Mouse (Mus musculus) myocyte (in vitro differentiated cells): ENCODE results near the gene Dido1.

Experiments used
- CEBPB ChIP-seq: IDR thresholded peaks from 2 replicates; pipeline ENCODE4 v1.6.1; 2011; ENCODE audit warnings: mild to moderate bottlenecking, moderate library complexity; ENCODE audit not compliant: poor library complexity, insufficient read depth, severe bottlenecking
- E2F4 ChIP-seq: IDR thresholded peaks from one replicate; pipeline ENCODE4 v1.6.1; 2011; ENCODE audit warnings: mild to moderate bottlenecking, control low read depth, moderate library complexity; ENCODE audit not compliant: insufficient read depth
- MYOD1 ChIP-seq, 3 experiments: IDR thresholded peaks; one replicate each; pipeline ENCODE4 v1.6.1; 2011; ENCODE audit warnings: control low read depth in 2 of 3, low read depth in 2 of 3, mild to moderate bottlenecking in 2 of 3, moderate library complexity in 1 of 3; ENCODE audit not compliant: insufficient read length in 2 of 3, control insufficient read depth in 1 of 3
- POLR2A ChIP-seq: IDR thresholded peaks from one replicate; pipeline ENCODE4 v1.6.1; 2011; ENCODE audit warnings: low read depth, mild to moderate bottlenecking, control low read depth, moderate library complexity; ENCODE audit not compliant: insufficient read length

DNA sequence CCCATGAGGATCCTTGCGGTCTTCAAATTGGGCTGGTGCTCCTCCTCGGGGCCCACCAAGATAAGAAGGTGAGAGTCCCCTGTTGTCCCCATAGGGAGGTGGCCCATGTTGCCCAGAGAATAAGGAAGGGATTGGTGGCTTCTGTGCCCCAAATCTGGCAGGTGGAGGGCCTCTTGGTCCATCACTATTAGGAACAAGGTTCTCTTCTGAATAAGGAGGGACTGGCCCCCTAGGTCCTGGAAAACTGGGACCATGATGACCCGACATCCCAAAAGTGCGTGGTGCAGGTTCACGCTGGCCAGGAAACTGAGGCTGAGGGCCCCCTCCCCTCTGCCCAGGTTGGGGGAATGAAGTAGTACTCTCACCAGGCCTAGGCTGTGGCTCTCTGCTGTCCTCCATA lies 49.3 kb downstream of the Dido1 start:
- TF ChIP-seq CEBPB (no peak), POLR2A (no peak), MYOD1 (IDR thresholded peaks at IDR 0.05; ENCODE audit: control insufficient read depth in 1 of 3, insufficient read length in 2 of 3, low read depth in 2 of 3) (no peak), E2F4 (no peak)
